Mouse (Mus musculus) heart, postnatal 14 days (tissue): ENCODE results near the gene Enkur. TPM values are rescaled to one million over a fixed set of nuclear protein-coding genes. Genes with fewer than 3 reads are reported as not detected.
"Not testable (repeated sequence)": the region's sequence is repeated elsewhere in the genome, so short reads cannot be mapped to it uniquely, and the experiment has no call there.

Source experiments
- DNase-seq, 2 experiments: peaks; one replicate each; pipeline ENCODE4 v3.0.0; 2021 to 2022
- intact Hi-C: fragments of 180-260 bp; cut with DNase I; formaldehyde crosslinking; loops from one replicate; pipeline ENCODE4 v1.15.1; 2025
- long read RNA-seq, 2 experiments: library from polyadenylated mRNA; stranded (forward); transcript quantifications; one replicate each; pipeline ENCODE4 v2.0.0; 2021
- total RNA-seq, 2 experiments: library from RNA; stranded (reverse); gene quantifications; 2 replicates each; pipeline ENCODE4 v1.2.3; 2021

Enkur gene
- total RNA-seq: 1 to 10 TPM; 3.8 to 4.4 TPM
- long read RNA-seq, experiment 1, partial matches to known transcripts: 0 of 1 reads
- long read RNA-seq, experiment 1, other reads (novel, unspliced or antisense): 0 of 1 reads
- long read RNA-seq, experiment 2, partial matches to known transcripts: 1 of 1 reads
- long read RNA-seq, experiment 2, other reads (novel, unspliced or antisense): 0 of 1 reads

DNA sequence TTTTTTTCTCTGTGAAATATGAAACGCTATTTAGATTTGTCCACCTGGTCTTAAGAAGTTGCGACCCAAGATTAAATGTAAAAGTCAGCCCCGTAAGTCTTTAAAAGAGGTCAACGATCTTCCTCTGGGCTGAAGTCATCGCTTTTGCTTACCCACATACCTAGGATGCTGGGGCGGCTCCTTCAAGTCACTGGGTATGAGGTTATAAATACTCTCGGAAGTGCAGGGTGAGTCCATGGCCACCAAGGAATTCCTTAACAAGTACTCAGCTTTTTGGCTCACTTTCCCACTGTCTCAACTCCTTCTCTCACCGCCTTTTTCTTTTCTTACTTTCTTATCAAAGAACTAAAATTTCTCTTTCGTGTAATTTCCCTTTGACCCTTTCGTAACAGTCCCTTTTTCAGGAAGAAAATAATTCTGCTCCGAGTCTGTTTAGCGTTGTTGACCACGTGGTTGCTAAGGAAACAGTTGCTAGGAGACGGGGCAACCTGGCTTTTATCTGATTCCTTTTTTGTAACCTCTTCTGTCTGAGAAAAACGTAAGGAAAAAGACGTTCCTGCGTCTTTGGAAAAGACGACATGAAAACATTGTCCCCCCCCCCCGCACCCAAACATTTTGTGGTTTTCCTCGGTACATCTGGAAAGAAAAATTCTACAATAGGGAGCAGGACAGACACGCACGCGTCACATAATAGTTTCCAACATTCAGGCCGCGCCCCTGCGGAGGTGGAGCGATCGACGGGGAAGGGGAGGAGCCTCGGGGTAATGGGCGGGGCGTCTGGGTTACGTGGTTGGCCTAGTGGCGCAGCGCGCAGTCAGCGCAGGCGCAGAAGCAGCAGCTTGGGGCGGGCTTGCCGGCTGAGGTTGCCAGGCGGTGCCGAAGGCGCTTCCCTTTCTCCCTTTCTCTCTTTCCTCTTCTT is at the start of gene Enkur, which contains the start of gene Thnsl1:
Enkur (minus strand) TSS at position 454 of the 919 bp plus-strand sequence.
Thnsl1 (plus strand) TSS at position 813 of the 919 bp plus-strand sequence.
- intact Hi-C loops: loop anchor here (5.0 kb wide), 1 partner anchor 57 kb away; no protein-coding TSS in a partner anchor

DNA sequence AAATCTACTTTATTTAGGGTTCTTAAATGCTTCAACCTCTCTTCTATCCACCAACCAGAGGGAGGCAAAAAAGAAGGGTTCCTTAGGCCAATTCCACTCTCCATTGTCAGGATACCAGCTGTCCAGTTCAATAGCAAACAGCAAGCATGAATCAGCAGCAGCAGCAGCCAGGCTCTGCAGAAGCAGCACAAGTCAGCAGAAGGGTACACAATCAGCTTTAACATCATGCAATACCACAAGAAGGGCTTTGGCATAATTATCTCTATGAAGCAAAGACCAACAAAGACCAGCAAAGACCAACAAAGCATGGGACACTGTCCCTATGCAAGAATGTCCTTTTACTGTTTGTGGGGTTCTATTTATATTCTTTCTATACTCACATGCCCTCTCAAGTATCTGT is 49.1 kb upstream of the Enkur start:
- intact Hi-C loops: no loop called here

More for the DNA sequence above, at the start of gene Enkur, which contains the start of gene Thnsl1:
- DNase-seq: peak; percentile 99

DNA sequence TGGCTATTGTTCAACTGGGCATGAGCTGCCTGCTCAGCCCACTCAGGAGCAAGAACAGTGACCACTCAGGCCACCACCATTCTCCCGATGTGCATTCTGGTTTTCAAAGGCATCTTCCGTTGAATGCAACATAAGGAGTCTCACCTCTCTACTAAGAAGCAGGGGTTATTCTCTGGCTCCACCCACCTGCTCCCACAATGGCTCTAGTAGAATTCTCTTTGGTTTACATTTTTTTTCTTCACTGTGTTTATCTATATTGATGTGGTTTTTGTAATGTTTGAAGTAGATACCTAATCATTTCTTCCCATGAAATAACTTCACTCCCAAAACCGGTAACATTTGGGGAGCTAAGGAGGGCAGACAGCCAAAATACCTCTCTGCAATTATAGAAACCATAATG is 48.5 kb upstream of the Enkur start:
- DNase-seq: no peak
- intact Hi-C loops: no loop called here

More for the DNA sequence above, 49.1 kb upstream of the Enkur start:
- no peak for DNase-seq

DNA sequence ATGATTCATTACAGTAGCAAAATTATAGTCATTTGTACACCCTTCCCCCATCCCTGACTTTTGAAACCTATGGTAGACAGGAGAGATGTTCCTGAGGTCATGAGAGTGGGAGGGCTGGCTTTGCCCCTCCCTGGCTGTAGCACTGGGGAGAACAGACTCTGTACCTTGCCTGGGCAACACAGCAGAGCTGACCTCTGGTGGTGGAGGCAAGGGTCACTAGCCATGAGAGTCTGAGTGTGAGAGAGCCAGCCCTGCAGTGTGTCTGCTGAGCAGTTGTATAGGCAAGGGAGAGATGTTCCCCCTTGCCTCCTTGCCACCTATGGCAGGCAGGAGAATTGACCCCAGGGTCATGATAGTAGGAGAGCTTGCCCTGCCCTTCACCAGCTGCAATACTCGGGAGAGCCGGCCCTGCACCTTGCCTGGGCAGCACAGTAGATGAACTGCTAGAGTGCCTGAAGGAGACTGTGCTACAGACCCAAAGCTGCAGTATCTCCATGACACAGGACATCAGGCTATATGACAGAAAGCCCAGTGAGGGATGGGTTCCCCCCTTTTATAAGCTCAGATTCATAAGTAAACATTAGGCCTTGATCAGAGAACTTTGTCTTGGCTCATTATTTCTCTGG is 40.4 kb upstream of the Enkur start:
- DNase-seq: no peak
- intact Hi-C loops: no loop called here

DNA sequence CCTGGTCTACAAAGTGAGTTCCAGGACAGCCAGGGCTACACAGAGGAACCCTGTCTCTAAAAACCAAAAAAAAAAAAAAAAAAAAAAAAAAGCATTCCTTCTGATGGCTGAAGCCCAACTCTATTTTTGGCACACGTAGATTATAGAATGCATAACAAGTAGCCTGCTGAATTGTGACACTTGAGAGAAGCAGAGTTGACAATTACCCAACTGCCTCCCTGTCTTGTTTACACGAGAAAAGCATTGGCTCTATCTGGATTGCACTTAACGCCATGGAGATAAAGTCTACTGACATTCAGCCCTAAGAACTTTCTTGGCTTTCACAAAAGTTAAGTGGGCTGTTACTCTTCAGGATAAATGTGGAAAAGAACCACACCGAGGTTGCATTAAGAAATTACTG is 39.8 kb upstream of the Enkur start:
- intact Hi-C loops: no loop called here
- no peak for DNase-seq

DNA sequence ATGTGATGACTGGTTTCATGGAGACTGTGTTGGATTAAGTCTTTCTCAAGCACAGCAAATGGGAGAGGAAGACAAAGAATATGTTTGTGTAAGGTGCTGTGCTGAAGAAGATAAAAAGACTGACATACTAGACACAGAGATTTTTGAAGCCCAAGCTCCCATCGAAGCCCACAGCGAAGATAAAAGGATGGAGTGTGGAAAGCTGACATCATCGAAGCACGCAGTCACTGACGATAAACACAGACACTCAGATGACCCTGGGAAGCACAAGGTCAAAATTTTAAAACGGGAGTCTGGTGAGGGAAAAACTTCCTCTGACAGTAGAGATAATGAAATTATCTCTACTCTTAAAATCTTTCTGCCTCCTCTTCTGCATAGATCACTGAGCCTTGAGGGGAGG is 38.9 kb upstream of the Enkur start:
- intact Hi-C loops, DNase-seq: not testable (repeated sequence)

DNA sequence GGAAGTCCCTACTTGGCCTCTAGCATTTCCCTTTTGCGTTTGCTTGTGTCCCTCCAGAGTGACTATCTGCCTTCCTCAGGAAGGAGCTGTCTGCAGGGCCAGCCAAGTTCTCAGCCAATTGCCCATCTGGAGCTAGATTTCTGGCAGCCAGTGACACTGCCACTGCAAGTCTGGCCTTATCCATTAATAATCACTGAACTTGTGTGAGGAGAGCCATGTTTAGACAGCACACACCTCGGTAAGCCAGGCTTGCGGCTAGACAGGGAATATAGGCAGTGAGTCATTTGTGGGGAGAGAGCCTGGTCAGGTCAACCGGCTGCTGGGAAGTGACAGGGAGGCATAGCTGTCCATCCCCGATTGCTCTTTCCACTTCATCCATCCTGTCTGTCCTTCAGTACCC is 31.7 kb upstream of the Enkur start:
- intact Hi-C loops: no loop called here

DNA sequence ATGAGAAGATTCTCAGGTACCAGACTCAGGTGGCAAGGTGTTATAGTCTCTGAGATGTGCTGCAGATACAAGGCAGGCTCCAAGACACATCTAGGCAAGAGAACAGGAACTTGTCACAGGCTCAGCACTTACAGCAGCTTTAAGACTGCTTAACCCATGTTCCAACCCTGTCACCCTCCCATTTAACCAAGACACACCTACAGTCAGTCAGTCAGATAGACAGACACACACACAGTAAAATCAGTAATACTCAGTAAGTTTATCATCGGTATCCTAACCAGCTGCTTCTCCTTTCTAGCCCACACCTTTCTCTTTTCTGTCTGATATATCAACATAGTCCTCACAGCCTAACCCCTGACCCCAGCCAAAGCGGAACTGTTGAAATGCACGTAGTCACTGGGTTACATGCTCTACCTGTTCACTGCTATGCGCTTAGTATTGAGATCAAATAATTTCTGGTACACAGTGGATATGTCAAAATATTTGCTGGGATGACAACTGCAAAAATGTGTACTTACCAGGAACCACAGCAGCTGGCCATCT is 30.8 kb upstream of the Enkur start:
- intact Hi-C loops: no loop called here
- DNase-seq: no peak

More for the DNA sequence above, 31.7 kb upstream of the Enkur start:
- no peak for DNase-seq

DNA sequence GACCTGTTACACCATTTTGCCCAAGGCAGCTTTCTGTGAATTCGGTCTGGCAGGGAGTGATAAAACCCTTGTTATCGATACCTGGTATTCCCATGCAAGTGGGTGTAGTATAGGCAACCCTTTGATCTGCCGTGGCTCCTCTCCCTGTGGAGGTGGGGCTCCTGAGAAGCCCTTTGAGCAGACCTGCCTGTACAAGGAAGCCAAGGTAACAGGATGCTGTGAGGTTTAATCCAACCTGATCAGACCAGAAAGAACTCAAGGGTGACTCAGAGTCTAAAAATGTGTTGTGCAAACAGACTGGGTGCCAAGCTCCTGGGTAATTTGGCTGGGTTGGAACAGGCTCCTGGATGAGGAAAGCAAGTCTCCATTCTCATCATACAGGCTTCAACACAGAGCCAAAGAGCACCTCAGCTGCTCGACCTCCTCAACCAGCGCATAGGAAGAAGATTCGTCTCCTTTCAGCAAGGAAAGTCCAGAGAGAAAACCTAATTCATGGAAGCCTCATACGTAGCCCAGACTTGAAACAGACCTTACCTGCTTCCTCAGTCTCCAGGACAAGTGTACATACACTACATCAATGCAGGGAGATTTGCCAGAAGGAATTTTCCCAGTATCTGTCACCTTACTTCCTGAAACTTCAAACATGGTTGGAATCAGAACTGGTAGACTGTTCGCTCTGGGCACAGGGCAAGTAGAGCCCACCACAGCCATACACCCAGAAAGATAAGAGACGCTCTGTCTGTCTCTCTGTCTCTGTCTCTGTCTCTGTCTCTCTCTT is 29.9 kb upstream of the Enkur start:
- intact Hi-C loops: no loop called here
- no peak for DNase-seq

DNA sequence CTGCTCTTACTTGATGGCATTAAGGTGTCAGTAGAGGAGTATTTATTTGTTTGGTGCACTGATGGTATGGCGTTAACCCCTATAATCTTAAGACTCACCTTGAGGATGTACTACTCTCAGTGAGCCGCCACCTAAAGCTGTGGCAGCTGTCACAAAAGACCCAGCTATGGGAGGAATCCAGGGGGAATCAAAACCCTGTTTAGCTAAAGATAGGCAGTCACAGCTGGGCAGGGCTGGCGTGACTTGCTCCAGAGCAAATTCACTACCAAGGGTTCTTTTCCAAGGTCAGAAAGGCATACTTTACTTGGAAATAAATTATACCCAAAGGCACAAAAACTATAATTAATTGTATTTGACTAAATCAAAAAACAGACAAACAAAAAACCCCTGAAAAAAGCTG is 26.0 kb upstream of the Enkur start:
- intact Hi-C loops: no loop called here
- DNase-seq: no peak

DNA sequence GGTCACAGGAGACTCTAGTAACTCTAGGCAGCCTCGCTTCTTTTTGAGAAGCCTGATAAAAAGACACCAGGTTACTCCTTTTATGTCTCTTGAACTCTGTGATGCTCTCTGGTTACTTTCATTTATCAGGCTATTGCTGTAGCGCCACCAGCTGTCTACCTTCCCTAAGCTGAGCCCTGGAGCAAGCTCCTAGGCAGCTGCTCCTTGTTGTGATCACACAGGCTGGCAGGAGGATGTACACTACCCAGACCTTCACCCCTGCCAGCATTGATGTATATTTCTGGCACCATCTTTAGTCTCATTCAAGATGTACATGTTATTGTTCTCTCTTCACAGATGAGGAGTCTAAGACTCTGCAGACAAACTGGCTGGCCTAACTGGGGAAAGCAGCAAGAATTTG is 25.1 kb upstream of the Enkur start:
- intact Hi-C loops: no loop called here
- no peak for DNase-seq

DNA sequence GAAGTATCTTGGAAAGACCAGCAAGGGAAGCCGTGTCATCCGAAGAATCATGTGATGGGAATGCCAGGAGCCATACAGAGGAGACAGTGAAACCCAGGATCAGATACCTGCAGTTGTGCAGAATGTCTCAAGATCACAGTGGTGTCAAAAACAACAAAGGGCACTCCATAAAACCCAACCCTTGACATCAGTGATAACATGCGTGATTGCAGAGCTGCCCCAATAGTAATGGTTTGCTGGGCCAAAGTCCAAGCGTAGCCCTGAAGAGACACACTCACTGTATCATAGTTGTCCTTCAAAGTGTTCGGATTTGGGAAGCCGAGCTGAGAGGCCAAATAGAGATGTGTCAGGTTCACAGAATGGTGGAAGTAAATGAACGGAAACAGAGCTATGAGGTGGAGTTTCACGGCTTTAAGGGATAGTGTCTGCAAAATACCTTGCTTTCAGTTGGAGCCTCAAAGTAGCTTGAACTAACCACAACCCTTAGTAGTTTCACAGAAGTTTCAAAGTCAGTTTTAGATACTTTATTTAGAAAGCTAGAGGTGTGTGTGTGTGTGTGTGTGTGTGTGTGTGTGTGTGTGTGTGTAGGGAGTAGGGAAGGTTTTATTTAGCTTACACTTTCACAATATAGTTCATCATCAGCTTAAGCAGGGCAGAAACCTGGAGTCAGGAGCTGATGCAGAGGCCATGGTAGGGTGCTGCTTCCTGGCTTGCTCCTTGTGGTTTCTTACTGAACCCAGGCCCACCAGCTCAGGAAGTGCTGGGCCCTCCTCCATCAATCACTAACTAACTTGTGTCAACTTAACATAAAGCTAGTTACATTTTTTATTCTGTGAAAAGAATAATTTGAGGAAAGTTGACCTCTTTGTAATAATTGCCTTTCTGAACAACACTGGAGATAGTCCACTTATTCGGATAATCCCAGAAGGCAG is 17.6 kb upstream of the Enkur start:
- intact Hi-C loops: no loop called here
- DNase-seq: no peak

DNA sequence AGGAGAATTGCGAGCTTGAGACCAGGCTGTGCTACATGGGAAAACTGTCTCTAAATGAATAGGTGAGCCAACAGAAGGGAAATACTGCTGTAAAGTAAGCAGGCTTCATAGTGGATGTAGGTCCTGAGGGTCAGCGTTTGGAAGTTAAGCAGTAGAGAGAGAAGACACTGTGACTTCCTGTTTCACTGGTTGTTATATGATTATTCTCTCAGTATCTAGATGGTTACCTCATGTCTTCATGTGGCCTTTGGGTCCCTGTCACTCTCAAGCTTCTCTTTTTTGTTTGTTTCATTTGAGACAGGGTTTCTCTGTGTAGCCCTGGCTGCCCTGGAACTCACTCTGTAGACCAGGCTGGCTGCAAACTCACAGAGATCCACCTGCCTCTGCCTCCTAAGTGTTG is 10.1 kb upstream of the Enkur start:
- DNase-seq: no peak
- intact Hi-C loops: no loop called here

DNA sequence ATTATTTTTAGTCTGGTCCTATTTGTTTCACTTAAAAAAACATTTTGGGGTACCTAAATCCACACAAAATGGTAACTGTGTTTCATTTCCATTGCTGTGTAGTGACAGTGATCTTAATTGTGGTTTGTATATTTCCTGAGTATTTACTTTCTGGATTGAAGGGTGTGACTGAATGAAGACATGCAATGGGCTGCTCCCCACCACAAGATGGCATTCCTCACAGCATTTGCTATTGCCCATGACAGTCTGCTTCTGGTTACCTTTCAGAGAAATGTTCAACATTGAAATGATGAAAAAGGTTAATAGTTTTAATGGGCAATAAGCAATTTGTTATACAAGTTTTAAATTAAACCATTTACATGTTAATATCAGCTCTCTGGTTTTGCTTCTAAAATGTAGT is 9.2 kb upstream of the Enkur start:
- intact Hi-C loops: no loop called here
- no peak for DNase-seq

DNA sequence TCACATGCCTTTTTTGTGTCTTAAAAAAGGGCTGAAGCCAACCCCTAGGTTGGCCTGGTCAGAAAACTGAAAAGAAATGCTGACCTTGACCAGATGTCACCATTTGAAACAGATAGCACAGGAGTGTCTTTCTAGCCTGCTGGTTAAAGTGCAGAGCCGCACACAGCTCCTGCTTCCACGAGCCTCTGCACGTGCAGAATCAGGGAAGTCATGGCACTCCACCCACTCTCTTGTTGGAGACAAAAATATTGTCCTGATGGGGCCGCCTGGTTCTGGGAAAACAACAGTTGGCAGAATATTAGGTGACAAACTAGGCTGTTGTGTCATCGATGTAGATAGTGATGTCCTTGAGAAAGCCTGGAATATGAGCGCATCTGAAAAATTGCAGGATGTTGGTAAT is 6.2 kb upstream of the Enkur start:
- intact Hi-C loops: no loop called here
- DNase-seq: no peak

DNA sequence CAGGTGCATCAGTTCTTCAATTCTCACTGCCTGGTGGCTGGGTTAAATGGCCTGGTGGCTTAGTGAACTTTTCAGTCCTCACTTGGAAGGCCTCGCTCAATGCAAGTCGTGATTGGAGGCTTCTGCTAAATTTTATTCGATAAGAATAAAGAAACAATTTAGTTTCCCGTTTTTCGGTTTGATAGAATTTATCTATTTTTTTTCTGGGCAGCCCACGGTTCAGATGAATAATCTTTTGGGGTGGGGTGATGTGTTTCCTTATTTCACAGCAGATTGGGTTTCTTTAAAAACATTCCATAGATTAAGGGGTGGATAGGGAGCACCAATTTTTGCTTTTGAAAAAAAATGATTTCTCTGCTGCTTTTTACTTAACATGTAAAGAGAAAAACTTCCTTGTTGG is 1.1 kb upstream of the Enkur start:
- no peak for DNase-seq
- intact Hi-C loops: loop anchor here (5.0 kb wide), 1 partner anchor 56 kb away; no protein-coding TSS in a partner anchor

DNA sequence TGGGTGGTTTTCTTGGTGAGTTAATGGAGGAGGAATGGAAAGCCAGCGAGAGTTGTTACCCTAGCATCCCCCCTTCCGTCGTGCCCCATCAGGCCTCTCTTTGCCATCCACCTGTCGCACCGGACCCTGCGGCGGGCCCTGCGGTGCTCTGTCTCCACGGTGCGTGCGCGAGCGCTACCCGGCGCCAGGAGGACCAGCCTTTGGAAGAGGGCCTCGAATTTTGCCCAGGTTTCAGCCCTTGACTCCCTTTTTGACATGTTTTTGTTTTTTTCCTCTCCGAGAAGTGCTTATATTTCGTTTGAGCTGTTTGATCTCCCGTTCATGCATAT is 630 bp upstream of the Enkur start:
- intact Hi-C loops: loop anchor here (5.0 kb wide), 1 partner anchor 57 kb away; no protein-coding TSS in a partner anchor
- DNase-seq: no peak

DNA sequence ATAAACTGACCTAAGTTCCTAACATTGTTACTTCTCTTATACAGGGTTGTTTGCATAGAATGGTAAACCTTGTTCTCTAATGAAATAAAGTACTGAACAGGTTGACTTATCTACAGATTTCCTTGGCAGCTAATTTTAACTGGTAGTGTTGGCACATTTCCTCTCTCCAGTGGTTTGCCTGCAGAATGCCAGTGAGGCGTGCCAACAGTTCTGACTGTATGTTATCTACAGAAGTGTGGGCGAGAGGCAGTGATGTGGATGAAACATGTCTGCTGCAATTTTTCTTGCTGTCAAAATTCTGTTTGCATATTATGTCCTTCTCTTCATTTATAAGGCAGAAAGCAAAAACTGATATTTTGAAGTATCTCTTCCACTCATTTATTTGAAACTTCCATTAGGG is 2.4 kb downstream of the Enkur start:
- DNase-seq: peak; percentile 20 to 47
- intact Hi-C loops: no loop called here

DNA sequence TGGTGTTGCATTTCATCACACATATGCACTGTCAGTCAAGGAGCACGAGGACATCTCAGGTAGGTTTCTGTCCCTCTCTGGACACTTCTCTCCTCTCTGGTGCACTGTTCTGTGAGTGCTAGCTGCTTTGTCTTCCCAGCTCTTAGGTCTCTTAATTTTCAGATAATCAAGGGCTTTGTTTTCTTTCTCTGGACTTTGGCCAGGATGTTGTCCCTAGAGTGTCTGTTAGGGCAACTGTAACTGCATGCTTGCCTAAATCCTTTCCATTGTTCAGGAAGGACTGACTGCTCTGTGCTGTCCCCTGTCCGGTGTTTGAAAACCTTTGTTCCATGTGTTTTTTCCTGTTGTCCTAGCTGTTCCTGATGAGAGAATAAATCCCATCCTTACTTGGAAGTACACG is 6.1 kb downstream of the Enkur start:
- intact Hi-C loops: no loop called here
- DNase-seq: no peak
